Mouse (Mus musculus) hindbrain, embryonic 11.5 days (tissue): ENCODE data around the gene Creb3l1. TPM values are rescaled to one million over a fixed set of nuclear protein-coding genes. Genes with fewer than 3 reads are reported as not detected.

Experiments used
- ATAC-seq: fragments of 200-750 bp; cut with Nextera tagmentation; 2 replicates; pipeline ENCODE4 v1.8.0; 2017; ENCODE audit warnings: mild to moderate bottlenecking, moderate TSS enrichment, moderate library complexity; ENCODE audit not compliant: low FRiP score
- DNase-seq: peaks from one replicate; pipeline ENCODE4 v3.0.0-alpha.2; 2015; ENCODE audit warnings: low spot score
- H3K27ac ChIP-seq: fragments of 300-500 bp; sonication (generic); 2 replicates; pipeline ENCODE4 v1.5.1; 2014; ENCODE audit warnings: mild to moderate bottlenecking, low read depth, low read length
- H3K27me3 ChIP-seq: fragments of 300-500 bp; sonication (generic); 2 replicates; pipeline ENCODE4 v1.6.1; 2014; ENCODE audit warnings: mild to moderate bottlenecking, low read length, moderate library complexity, mixed read lengths; ENCODE audit not compliant: control insufficient read depth, insufficient read depth
- H3K36me3 ChIP-seq: fragments of 300-500 bp; sonication (generic); 2 replicates; pipeline ENCODE4 v1.6.1; 2014; ENCODE audit warnings: mild to moderate bottlenecking, low read length, moderate library complexity, mixed read lengths; ENCODE audit not compliant: control insufficient read depth, insufficient read depth
- H3K4me1 ChIP-seq: fragments of 300-500 bp; sonication (generic); replicated peaks from 2 replicates; pipeline ENCODE4 v1.6.1; 2014; ENCODE audit warnings: low read length, mixed read lengths; ENCODE audit not compliant: control insufficient read depth, insufficient read depth
- H3K4me2 ChIP-seq: fragments of 300-500 bp; sonication (generic); replicated peaks from 2 replicates; pipeline ENCODE4 v1.6.1; 2014; ENCODE audit warnings: mild to moderate bottlenecking, low read depth, low read length
- H3K4me3 ChIP-seq: fragments of 300-500 bp; sonication (generic); 2 replicates; pipeline ENCODE4 v1.5.1; 2014; ENCODE audit warnings: low read depth, low read length
- H3K9ac ChIP-seq: fragments of 300-500 bp; sonication (generic); 2 replicates; pipeline ENCODE4 v1.6.1; 2014; ENCODE audit warnings: low read depth, low read length
- H3K9me3 ChIP-seq: fragments of 300-500 bp; sonication (generic); 2 replicates; pipeline ENCODE4 v1.6.1; 2016; ENCODE audit warnings: low read length; ENCODE audit not compliant: control insufficient read depth
- WGBS: fragments of 180-500 bp; shearing (Covaris S2); extraction: QIAGEN DNeasy Blood & Tissue Kit; methylation state at CpG from one replicate; pipeline ENCODE4 v1.1.7; 2014; 5-methylcytosine and 5-hydroxymethylcytosine counted together
- polyA plus RNA-seq: library from polyadenylated mRNA; unstranded; fragments of >200 nt; fragmentation: Nextera tagmentation; extraction: Ambion mirVana; gene quantifications from 2 replicates; pipeline ENCODE4 v1.2.1, GENCODE M21; 2014

Creb3l1 gene
- polyA plus RNA-seq, 1 experiment from 2014 or later = 2.2 TPM

DNA sequence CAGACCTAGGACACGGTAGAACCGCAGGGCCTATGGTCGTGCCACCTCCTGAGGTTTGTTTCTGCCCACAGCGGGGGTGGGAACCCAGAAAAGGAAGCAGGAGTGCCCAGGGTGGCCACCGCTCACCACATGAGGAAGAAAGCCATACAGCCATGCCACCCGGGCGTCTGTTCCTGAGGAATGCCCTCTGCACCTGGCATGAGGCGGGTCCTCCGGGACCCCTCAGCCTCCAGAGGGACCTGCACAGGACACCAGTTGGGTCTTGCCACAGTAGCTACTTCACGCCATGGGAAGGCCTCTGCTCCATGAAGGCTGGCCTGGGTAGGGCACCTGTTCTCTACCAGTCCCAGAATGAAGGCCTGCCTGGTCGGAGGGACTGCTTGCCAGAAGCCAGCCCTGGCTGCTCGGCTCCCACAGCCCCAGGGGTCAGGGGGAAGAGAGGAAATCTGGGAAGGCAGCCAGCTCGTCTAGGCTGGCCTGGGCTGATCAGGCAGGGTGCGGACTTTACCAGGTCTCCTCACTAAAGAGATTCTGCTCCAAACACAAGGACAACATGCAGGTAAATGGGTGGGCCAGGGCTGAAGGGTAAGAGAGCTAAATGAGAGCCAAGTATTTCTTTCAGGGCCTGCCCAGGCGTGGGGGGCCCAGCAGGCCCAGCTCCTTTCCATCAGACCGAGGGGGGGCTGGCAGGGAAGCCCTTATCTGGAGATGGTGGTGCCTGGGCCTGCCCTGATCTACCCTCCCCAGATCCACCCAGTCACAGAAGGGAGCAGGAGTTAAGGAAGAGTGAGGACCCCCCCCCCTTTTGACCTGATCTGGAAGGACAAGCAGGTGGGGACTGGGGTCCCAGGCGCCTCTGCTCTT lies 74.7 kb downstream of the Creb3l1 start:
- H3K9ac ChIP-seq = peak overlapping the region; percentile 31; the same call in 1 of the 2 replicates
- H3K4me3 ChIP-seq = no peak overlapping the region
- H3K27me3 ChIP-seq = no peaks in the 10 kb centered on the region
- peak overlapping the region; percentile 49; the same call in 1 of the 2 replicates for H3K27ac ChIP-seq
- DNase-seq = no peak
- no peaks in the 10 kb centered on the region for H3K36me3 ChIP-seq
- WGBS = 77% methylated on average over 17 of the region's 17 CpGs
- ATAC-seq = peak; percentile 31
- peaks cover 14% of the 10 kb centered on the region for H3K4me1 ChIP-seq
- H3K9me3 ChIP-seq = no peaks in the 10 kb centered on the region
- H3K4me2 ChIP-seq = peak overlapping the region; percentile 21; the same call in 1 of the 2 replicates

DNA sequence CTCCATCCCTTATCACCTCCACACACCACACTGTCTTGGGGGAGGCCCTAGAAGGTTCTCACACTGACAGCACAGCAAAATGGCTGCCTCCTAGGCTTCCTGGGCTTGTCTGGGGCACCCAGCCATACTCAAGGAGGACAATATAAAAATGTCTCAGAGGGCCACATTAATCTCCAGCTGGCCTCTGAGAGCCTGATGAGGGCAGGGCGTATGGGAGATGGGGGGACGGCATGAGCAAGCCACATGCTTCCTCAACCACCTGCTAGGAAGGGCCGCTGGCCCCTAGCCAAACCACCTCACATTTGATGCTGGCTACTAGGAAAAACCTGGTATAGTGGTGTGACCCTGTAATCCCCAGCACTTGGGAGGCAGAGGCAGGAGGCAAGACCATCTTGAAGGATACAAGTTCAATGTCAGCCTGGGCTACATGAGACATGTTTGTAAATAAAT lies 75.5 kb downstream of the Creb3l1 start:
- 72% methylated on average over 3 of the region's 3 CpGs for WGBS
- Histone ChIP-seq H3K4me3 (no peak overlapping the region), H3K36me3 (no peaks in the 10 kb centered on the region), H3K9ac (no peak overlapping the region), H3K9me3 (no peaks in the 10 kb centered on the region), H3K27ac (no peak overlapping the region), H3K27me3 (no peaks in the 10 kb centered on the region), H3K4me1 (peaks cover 14% of the 10 kb centered on the region), H3K4me2 (no peak overlapping the region)
- ATAC-seq (no peak), DNase-seq (no peak)

DNA sequence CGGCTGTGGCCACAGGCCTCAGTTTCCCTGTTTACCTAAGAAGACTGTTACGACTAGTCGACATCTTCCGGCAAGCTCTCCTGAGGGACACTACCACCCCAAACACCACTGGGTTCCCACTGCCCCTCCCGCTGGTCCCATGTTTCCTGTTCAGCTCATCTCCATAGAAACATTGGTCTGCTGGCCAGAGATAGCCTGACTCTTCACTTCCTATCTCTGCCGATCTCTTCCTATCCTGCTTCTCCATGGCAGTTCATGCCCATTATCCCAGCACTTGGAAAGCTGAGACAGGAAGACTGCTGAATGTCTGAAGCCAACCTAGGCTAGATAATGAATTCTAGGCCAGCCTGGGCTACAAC lies 76.2 kb downstream of the Creb3l1 start:
- WGBS = 82% methylated on average over 6 of the region's 6 CpGs
- Histone ChIP-seq H3K27me3 (no peaks in the 10 kb centered on the region), H3K9ac (no peak overlapping the region), H3K4me3 (no peak overlapping the region), H3K9me3 (no peaks in the 10 kb centered on the region), H3K4me1 (peaks cover 14% of the 10 kb centered on the region), H3K36me3 (no peaks in the 10 kb centered on the region), H3K27ac (0 out of 2 replicates have a peak overlapping the region, but pooled peaks have one; percentile 47), H3K4me2 (no peak overlapping the region)
- DNase-seq (no peak), ATAC-seq (no peak)

DNA sequence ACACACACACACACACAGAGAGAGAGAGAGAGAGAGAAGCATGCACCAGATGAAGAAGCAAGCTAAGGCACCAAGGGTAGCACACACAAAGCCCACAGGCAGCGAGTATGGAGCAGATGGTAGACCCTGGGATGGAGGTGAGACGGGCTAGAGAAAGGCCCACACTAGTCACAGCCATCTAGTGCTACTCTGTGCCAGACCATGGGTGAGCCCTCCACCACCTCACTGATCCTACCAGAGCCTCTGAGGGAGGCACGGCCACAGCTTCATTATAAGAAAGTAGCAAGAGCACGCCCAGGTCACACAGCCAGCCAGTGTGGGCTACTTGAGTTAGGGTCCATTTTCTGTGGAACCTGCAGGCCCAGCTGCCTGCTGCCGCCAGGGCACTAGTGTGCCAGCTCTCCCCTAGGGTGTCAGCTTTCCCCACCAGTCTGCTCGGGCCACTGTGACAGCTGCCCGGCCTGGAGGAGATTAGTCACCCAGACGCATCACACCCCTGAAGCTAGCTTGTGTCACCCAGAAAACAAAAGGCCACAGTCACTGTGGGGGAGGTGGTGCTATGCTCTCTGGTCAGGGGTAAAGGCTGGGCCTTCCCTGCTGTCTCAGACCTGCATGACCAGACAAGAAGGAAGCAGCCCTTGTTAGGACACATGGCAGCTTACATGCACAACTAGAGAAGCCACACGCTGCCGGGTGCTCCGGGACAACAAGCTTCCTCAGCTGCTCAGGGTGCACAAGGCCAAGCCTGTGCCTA lies 76.7 kb downstream of the Creb3l1 start:
- H3K9ac ChIP-seq = peak overlapping the region; percentile 31; the same call in 1 of the 2 replicates
- no peaks in the 10 kb centered on the region for H3K36me3 ChIP-seq
- no peak overlapping the region for H3K4me2 ChIP-seq
- peak overlapping the region; percentile 1; the same call in 1 of the 2 replicates for H3K4me3 ChIP-seq
- peak overlapping the region; percentile 47; the same call in 1 of the 2 replicates for H3K27ac ChIP-seq
- peaks cover 14% of the 10 kb centered on the region for H3K4me1 ChIP-seq
- no peaks in the 10 kb centered on the region for H3K27me3 ChIP-seq
- ATAC-seq = peak; percentile 23; the same call in 1 of the 2 replicates
- H3K9me3 ChIP-seq = no peaks in the 10 kb centered on the region
- WGBS = 56% methylated on average over 11 of the region's 11 CpGs
- no peak for DNase-seq

DNA sequence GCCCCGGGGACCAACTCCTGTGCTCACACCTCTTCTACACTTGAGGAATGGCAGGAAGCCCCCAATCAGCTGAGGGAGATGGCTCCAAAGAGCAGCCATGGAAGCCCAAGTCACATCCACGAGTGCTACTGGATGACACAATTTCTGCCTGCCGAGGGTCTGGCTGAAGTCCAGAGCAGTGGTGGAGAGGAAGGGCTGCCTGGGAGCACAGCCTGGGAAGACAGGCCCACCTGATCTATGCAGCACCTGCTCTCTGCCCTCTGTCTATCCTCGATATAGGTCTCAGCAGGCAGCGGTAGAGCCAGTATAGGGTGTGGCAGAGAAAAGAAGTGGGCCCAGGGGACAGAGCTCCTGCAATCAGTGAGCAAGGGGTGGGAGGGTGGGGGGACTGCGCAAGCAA lies 77.5 kb downstream of the Creb3l1 start:
- no peak for ATAC-seq
- no peak overlapping the region for H3K4me2 ChIP-seq
- 81% methylated on average over 6 of the region's 6 CpGs for WGBS
- peak overlapping the region; percentile 42; the same call in 1 of the 2 replicates for H3K9ac ChIP-seq
- no peaks in the 10 kb centered on the region for H3K27me3 ChIP-seq
- no peak overlapping the region for H3K4me3 ChIP-seq
- no peak for DNase-seq
- no peaks in the 10 kb centered on the region for H3K36me3 ChIP-seq
- H3K27ac ChIP-seq = no peak overlapping the region
- no peaks in the 10 kb centered on the region for H3K9me3 ChIP-seq
- peaks cover 14% of the 10 kb centered on the region for H3K4me1 ChIP-seq

DNA sequence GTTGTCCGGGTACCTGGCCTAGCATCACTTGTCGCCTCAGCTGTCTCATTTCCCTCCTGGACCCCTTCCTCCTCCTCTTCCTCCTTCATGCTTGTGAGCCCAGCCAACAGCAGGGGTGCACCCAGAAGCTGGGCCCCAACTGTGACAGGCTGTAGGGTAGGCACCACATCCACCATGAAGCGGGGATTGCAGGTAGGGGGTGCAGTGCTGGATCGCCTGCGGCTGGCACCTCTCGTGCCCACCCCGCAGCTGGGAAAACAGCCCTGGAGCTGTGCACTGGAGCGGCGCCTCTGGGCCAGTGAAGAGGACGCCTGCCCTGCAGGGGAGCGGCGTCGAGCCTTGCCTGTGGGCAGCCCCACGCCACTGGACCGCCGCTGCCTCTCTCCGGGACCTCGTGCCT lies 78.8 kb downstream of the Creb3l1 start, which contains the start of gene Gm9821:
Gene Gm9821, plus strand, starts transcription at position 221 of the 400 bp plus-strand sequence.
- H3K9me3 ChIP-seq = no peaks in the 10 kb centered on the region
- H3K27me3 ChIP-seq = no peaks in the 10 kb centered on the region
- 0 out of 2 replicates have a peak, but pooled peaks cover 2% of the 10 kb centered on the region for H3K36me3 ChIP-seq
- H3K4me3 ChIP-seq = no peak within 1 kb of the TSS
- ATAC-seq (no peak), DNase-seq (no peak)
- no peak within 1 kb of the TSS for H3K27ac ChIP-seq
- H3K9ac ChIP-seq = peak within 1 kb of the TSS; percentile 42; the same call in 1 of the 2 replicates
- 87% methylated on average over 18 of the region's 18 CpGs for WGBS
- 0 out of 2 replicates have a peak within 1 kb of the TSS, but pooled peaks have one; percentile 5 for H3K4me2 ChIP-seq
- H3K4me1 ChIP-seq = peaks cover 12% of the 10 kb centered on the region

DNA sequence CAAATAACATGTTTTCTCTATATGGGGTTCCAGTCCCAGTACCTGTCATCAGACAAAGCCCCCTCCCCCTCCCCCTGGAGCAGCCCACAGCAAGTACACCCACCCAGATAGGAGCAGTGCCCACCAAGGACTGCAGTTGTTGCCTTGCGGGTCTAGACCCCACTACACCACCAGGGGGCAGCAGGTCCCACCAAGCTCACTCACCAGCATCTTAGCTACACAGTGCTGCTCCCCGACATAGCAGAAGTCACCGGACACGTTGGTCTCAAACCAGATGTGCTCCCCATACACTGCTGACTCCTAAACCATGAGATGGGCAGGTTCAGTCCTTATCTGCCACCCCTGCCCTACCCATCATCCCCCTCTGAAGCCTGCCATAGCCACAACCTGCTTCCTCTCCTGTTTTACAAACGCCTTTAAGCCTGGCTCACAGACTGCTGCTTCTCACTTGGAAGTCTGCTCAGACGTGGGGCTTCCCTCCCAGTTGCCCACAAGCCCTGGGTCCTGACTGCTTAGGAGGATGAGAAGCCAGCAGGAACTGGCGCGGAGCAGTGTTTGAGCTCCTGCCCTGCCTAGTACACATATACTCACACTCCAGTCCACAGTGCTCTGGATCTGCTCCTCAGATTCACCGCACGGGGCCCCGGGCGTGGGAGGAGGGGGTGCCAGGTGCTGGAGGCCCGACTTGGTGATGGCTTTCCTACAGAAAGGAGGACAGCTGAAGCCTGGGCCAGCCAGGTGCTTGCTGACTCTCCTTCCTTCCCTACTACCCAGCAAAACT lies 79.9 kb downstream of the Creb3l1 start:
- no peak overlapping the region for H3K4me3 ChIP-seq
- peak; percentile 69 for ATAC-seq
- H3K36me3 ChIP-seq = 0 out of 2 replicates have a peak, but pooled peaks cover 2% of the 10 kb centered on the region
- peak; percentile 86 for DNase-seq
- H3K4me1 ChIP-seq = peaks cover 6% of the 10 kb centered on the region; the same call in 1 of the 2 replicates
- H3K27me3 ChIP-seq = no peaks in the 10 kb centered on the region
- H3K9ac ChIP-seq = no peak overlapping the region
- 45% methylated on average over 13 of the region's 13 CpGs for WGBS
- no peak overlapping the region for H3K27ac ChIP-seq
- no peak overlapping the region for H3K4me2 ChIP-seq
- H3K9me3 ChIP-seq = no peaks in the 10 kb centered on the region

DNA sequence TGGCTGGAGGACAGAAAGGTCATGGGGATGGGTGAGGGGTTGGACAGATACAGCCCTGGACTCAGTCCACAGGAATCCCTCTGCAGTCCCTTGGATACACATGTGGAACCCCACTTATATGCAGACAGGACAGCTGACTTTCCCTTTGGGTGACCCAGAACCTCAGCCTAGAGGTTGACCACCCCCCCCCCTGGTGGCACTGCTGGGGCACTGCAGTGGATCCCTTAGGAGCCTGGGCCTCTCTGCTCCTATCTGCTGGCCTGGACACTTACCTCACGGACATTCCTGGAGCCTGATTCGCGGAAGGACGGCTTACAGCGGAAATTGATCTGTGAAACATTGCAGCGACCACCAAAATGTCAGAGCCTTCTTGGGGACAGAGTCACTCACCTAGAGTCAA lies 81.9 kb downstream of the Creb3l1 start:
- H3K27ac ChIP-seq = no peak overlapping the region
- WGBS = 69% methylated on average over 6 of the region's 6 CpGs
- no peaks in the 10 kb centered on the region for H3K27me3 ChIP-seq
- no peaks in the 10 kb centered on the region for H3K9me3 ChIP-seq
- ATAC-seq (no peak), DNase-seq (no peak)
- H3K9ac ChIP-seq = no peak overlapping the region
- 0 out of 2 replicates have a peak, but pooled peaks cover 2% of the 10 kb centered on the region for H3K36me3 ChIP-seq
- no peak overlapping the region for H3K4me3 ChIP-seq
- no peaks in the 10 kb centered on the region; the same call in 1 of the 2 replicates for H3K4me1 ChIP-seq
- no peak overlapping the region for H3K4me2 ChIP-seq
